In genomic region chr5:65096082-65096481, GRCm38 (mm10) we compare ENCODE assay signal across 28 mouse cellular contexts. TPM values are rescaled to one million over a fixed set of nuclear protein-coding genes. Genes with fewer than 3 reads are reported as not detected.
"Had no signal": no experiment of that assay in that cellular context is flagged by ENCODE, and none has a peak within 500 bp of the region (broad histone marks: within the 10 kb centered on the region; RNA-seq: fewer than 3 reads in every experiment).

No protein-coding gene starts in this region.

- H3K9me3 ChIP-seq: heart, embryonic 13.5 days; heart, embryonic 15.5 days; hindbrain, embryonic 13.5 days; hindbrain, embryonic 15.5 days; kidney, embryonic 15.5 days; limb, embryonic 13.5 days; limb, embryonic 15.5 days; liver, embryonic 12.5 days had no signal

- DNase-seq: gastrocnemius, postnatal 10 days; gastrocnemius, postnatal 36 days; heart, adult 11 months; heart, adult 2 months; heart, postnatal 14 days; heart, postnatal 36 days; kidney, adult 11 months; kidney, adult 2 months; kidney, adult 9 months; kidney, postnatal 14 days; kidney, postnatal 36 days; layer of hippocampus, adult 9-11 months; layer of hippocampus, postnatal 36 days; left cerebral cortex, postnatal 4 days had no signal

- H3K36me3 ChIP-seq: heart, embryonic 13.5 days; heart, embryonic 15.5 days; hindbrain, embryonic 13.5 days; hindbrain, embryonic 15.5 days; kidney, embryonic 15.5 days; limb, embryonic 13.5 days; limb, embryonic 15.5 days; liver, embryonic 12.5 days had no signal

- H3K27ac ChIP-seq: heart, adult 2 months; heart, embryonic 13.5 days; heart, embryonic 15.5 days; hindbrain, embryonic 13.5 days; hindbrain, embryonic 15.5 days; hindbrain, postnatal 0 days; kidney, embryonic 15.5 days; kidney, postnatal 0 days; limb, embryonic 13.5 days; liver, embryonic 12.5 days had no signal

- H3K9ac ChIP-seq: heart, embryonic 13.5 days; heart, embryonic 15.5 days; hindbrain, embryonic 13.5 days; hindbrain, embryonic 15.5 days; kidney, embryonic 15.5 days; limb, embryonic 13.5 days; limb, embryonic 15.5 days; liver, embryonic 12.5 days had no signal

- H3K4me3 ChIP-seq: heart, adult 2 months; heart, embryonic 13.5 days; heart, embryonic 15.5 days; hindbrain, embryonic 13.5 days; hindbrain, embryonic 15.5 days; kidney, embryonic 15.5 days; limb, embryonic 13.5 days; limb, embryonic 15.5 days; liver, embryonic 12.5 days had no signal

- H3K4me1 ChIP-seq: heart, embryonic 13.5 days; heart, embryonic 15.5 days; hindbrain, embryonic 13.5 days; hindbrain, embryonic 15.5 days; kidney, embryonic 15.5 days had no signal

- H3K27me3 ChIP-seq: heart, embryonic 13.5 days; heart, embryonic 15.5 days; hindbrain, embryonic 13.5 days; hindbrain, embryonic 15.5 days; kidney, embryonic 15.5 days; limb, embryonic 13.5 days; limb, embryonic 15.5 days had no signal

- H3K4me2 ChIP-seq: heart, embryonic 11.5 days; heart, embryonic 13.5 days; heart, embryonic 15.5 days; hindbrain, embryonic 13.5 days; hindbrain, embryonic 15.5 days; kidney, embryonic 15.5 days; limb, embryonic 13.5 days; limb, embryonic 15.5 days; liver, embryonic 12.5 days had no signal

- ATAC-seq: hindbrain, postnatal 0 days; intestine, embryonic 16.5 days; liver, embryonic 12.5 days had no signal

RNA-seq across cellular contexts. Expression of gene Tmem156, which starts 4.2 kb away (rescaled TPM):
- total RNA-seq: gastrocnemius, adult 18-20 months; gastrocnemius, postnatal 36 days; left cerebral cortex, postnatal 4 days had no signal
- polyA plus RNA-seq: heart, adult 2 months; heart, embryonic 11.5 days; heart, embryonic 13.5 days; heart, embryonic 15.5 days; hindbrain, embryonic 13.5 days; hindbrain, embryonic 15.5 days; liver, adult 2 months had no signal
